Mouse (Mus musculus) limb, embryonic 12.5 days (tissue): ENCODE results near the gene Gm21761. TPM values are rescaled to one million over a fixed set of nuclear protein-coding genes. Genes with fewer than 3 reads are reported as not detected.
"Not testable (repeated sequence)": the region's sequence is repeated elsewhere in the genome, so short reads cannot be mapped to it uniquely, and the experiment has no call there.

ENCODE experiments used
- ATAC-seq: fragments of 200-750 bp; cut with Nextera tagmentation; 2 replicates; pipeline ENCODE4 v1.8.0; 2017; ENCODE audit warnings: low read depth, moderate TSS enrichment; ENCODE audit not compliant: insufficient number of reproducible peaks, insufficient read depth, low FRiP score, low TSS enrichment
- H3K27ac ChIP-seq: fragments of 300-500 bp; sonication (generic); 2 replicates; pipeline ENCODE4 v1.5.1; 2016; ENCODE audit warnings: mild to moderate bottlenecking, moderate library complexity
- H3K27me3 ChIP-seq: fragments of 300-500 bp; sonication (generic); 2 replicates; pipeline ENCODE4 v1.6.1; 2016; ENCODE audit warnings: mild to moderate bottlenecking, moderate library complexity
- H3K36me3 ChIP-seq: fragments of 300-500 bp; sonication (generic); 2 replicates; pipeline ENCODE4 v1.6.1; 2016; ENCODE audit warnings: mild to moderate bottlenecking, moderate library complexity
- H3K4me1 ChIP-seq: fragments of 300-500 bp; sonication (generic); replicated peaks from 2 replicates; pipeline ENCODE4 v1.6.1; 2016
- H3K4me2 ChIP-seq: fragments of 300-500 bp; sonication (generic); 2 replicates; pipeline ENCODE4 v1.6.1; 2016; ENCODE audit warnings: mild to moderate bottlenecking, moderate library complexity
- H3K4me3 ChIP-seq: fragments of 300-500 bp; sonication (generic); replicated peaks from 2 replicates; pipeline ENCODE4 v1.5.1; 2016; ENCODE audit warnings: mild to moderate bottlenecking
- H3K9ac ChIP-seq: fragments of 300-500 bp; sonication (generic); replicated peaks from 2 replicates; pipeline ENCODE4 v1.6.1; 2016; ENCODE audit warnings: mild to moderate bottlenecking, moderate library complexity
- H3K9me3 ChIP-seq: fragments of 300-500 bp; sonication (generic); 2 replicates; pipeline ENCODE4 v1.6.1; 2016; ENCODE audit warnings: mild to moderate bottlenecking, moderate library complexity
- WGBS: fragments of 180-500 bp; shearing (Covaris S2); methylation state at CpG from one replicate; pipeline ENCODE4 v1.1.7; 2016; 5-methylcytosine and 5-hydroxymethylcytosine counted together
- polyA plus RNA-seq: library from polyadenylated mRNA; unstranded; fragments of >200 nt; fragmentation: Nextera tagmentation; extraction: Ambion mirVana; gene quantifications from 2 replicates; pipeline ENCODE4 v1.2.1, GENCODE M21; 2016

The Gm21761 gene
- polyA plus RNA-seq, 1 experiment from 2014 or later = not detected

DNA sequence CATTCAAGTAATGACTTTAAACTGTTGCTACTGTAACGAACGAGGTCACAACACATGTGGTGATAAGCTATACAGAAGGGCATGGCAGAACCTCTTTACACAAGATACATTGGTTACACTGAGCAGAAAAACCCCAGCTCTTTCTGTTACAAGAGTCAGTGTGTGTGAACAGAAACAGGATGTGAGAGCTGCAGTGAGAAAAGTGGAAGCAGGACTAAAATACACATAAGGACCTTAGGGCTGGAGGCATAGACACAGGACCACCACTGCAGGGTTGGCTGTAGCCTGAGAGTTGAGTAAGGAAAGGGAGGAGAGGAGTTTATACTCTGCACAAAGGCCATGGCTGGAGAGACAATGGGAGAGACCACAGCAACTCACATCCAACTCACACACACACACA is 12.6 kb downstream of the Gm21761 start:
- not testable (repeated sequence) for H3K4me2 ChIP-seq, ATAC-seq, H3K4me3 ChIP-seq, H3K9me3 ChIP-seq, H3K36me3 ChIP-seq, H3K4me1 ChIP-seq, H3K27ac ChIP-seq, H3K27me3 ChIP-seq, H3K9ac ChIP-seq
- 74% methylated on average over 2 of the region's 2 CpGs for WGBS

DNA sequence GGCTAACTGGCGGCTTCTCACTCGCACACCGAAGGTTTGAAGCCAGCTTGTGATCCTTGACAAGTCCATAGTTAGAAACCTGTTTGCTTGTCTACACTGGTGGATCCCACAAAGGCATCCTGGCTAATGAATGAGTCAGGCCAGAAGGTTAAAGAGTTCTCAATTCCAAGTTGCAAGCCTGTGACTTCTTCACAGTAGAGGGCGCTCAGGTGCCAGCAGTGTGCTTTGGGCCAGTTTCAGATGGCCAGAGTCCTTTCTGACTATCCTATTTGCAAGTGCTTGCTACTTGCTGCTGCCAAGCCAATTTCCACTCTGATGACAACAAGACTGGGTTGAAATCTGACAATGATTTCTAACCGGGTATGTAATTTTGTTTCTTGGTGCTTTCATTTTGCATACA is 30.5 kb downstream of the Gm21761 start:
- ATAC-seq, H3K36me3 ChIP-seq: not testable (repeated sequence)

DNA sequence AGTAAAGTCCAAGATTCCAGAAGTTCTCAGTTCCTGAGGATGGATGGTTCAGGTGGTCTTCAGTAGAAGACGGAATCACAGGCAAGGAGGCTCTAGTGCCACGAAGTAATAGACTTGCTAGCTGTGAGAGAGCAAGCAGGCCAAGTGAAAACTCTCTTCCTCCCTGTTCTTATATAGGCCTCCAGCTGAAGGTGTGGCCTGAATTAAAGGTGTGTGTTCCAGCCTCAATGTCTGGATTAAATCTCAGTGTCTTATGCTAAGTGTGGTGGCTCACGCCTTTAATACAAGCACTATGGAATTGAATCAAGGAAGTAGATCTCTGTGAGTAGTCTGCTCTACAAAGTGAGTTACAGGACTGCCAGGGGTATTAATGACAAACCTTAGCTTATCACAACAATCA is 34.4 kb downstream of the Gm21761 start, which contains the start of gene Tcstv1:
Tcstv1 (minus strand) TSS at position 101 of the 400 bp plus-strand sequence.
- 83% methylated on average over 3 of the region's 3 CpGs for WGBS
- ATAC-seq = not testable (repeated sequence)

More for the DNA sequence above, 30.5 kb downstream of the Gm21761 start:
- not testable (repeated sequence) for H3K9ac ChIP-seq, H3K4me2 ChIP-seq, H3K4me3 ChIP-seq, H3K27ac ChIP-seq, H3K9me3 ChIP-seq, H3K27me3 ChIP-seq, H3K4me1 ChIP-seq
- 59% methylated on average over 5 of the region's 5 CpGs for WGBS

DNA sequence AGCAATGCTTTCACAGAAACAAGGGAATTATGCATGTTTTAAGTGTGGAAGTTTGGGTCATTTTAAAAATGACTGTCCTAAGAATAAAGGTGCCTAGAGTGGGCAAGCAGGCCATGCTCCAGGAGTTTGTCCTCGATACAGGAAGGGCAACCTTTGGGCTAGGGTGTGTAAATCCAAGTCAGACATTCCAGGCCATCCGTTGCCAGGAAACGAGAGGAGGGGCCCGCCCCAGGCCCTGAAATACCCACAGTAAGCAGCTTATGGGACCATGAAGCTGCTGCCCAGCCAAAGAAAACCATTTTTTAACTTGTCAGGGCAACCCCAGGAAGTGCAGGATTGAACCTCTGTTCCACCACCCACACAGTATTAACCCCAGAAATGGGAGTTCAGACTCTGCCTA is 42.2 kb downstream of the Gm21761 start:
- WGBS = 46% methylated on average over 4 of the region's 4 CpGs
- not testable (repeated sequence) for H3K27ac ChIP-seq, H3K4me3 ChIP-seq, H3K4me1 ChIP-seq, H3K36me3 ChIP-seq, ATAC-seq, H3K9ac ChIP-seq, H3K4me2 ChIP-seq, H3K27me3 ChIP-seq, H3K9me3 ChIP-seq

More for the DNA sequence above, 34.4 kb downstream of the Gm21761 start, which contains the start of gene Tcstv1:
- not testable (repeated sequence) for H3K27ac ChIP-seq, H3K4me2 ChIP-seq, H3K4me3 ChIP-seq, H3K36me3 ChIP-seq, H3K27me3 ChIP-seq, H3K9me3 ChIP-seq, H3K4me1 ChIP-seq, H3K9ac ChIP-seq

GRCm38 (mm10) chr13:119864395-119864999 is 64.6 kb downstream of the Gm21761 start:
- H3K27me3 ChIP-seq, H3K27ac ChIP-seq, ATAC-seq, H3K4me1 ChIP-seq, H3K9me3 ChIP-seq, H3K36me3 ChIP-seq, H3K4me3 ChIP-seq, H3K4me2 ChIP-seq, H3K9ac ChIP-seq: not testable (repeated sequence)
- 85% methylated on average over 6 of the region's 7 CpGs for WGBS

GRCm38 (mm10) chr13:119862399-119862798 is 66.7 kb downstream of the Gm21761 start:
- H3K9ac ChIP-seq, H3K27ac ChIP-seq, H3K27me3 ChIP-seq, ATAC-seq, H3K4me3 ChIP-seq, H3K4me1 ChIP-seq, H3K9me3 ChIP-seq, H3K4me2 ChIP-seq, H3K36me3 ChIP-seq: not testable (repeated sequence)
- WGBS = no CpG with 5 or more reads among the region's 6 CpGs

Other genes starting within 250 kb of the Gm21761 start
- 195 and 197 TPM in 2 replicates for gene Hmgcs1, start 238.9 kb downstream of the Gm21761 start, polyA plus RNA-seq
- 1.6 and 2.3 TPM in 2 replicates for gene Nim1k, start 173.4 kb downstream of the Gm21761 start, polyA plus RNA-seq
- 48.7 and 50.2 TPM in 2 replicates for gene Zfp131, start 138.4 kb downstream of the Gm21761 start, polyA plus RNA-seq
- gene AF067063, start 99.1 kb downstream of the Gm21761 start, polyA plus RNA-seq = not detected in 2 replicates
- not detected in 2 replicates for gene D13Ertd608e, start 93.3 kb downstream of the Gm21761 start, polyA plus RNA-seq
- gene Tcstv1, start 34.5 kb downstream of the Gm21761 start, polyA plus RNA-seq = not detected in 2 replicates
- gene B020031M17Rik, start 21.5 kb upstream of the Gm21761 start, polyA plus RNA-seq = not detected in 2 replicates
- not detected in 2 replicates for gene Gm36079, start 97.7 kb upstream of the Gm21761 start, polyA plus RNA-seq
- not detected in 2 replicates for gene Gm21188, start 122.9 kb upstream of the Gm21761 start, polyA plus RNA-seq
- not detected in 2 replicates for gene Gm20767, start 211.0 kb upstream of the Gm21761 start, polyA plus RNA-seq
- not detected in 2 replicates for gene Gm21818, start 243.2 kb upstream of the Gm21761 start, polyA plus RNA-seq